Mouse (Mus musculus): ENCODE results near the gene Smtnl2.
A peak's percentile ranks its signal among the peaks of the same experiment; 100 is the strongest.
"Not testable (repeated sequence)": the region's sequence is repeated elsewhere in the genome, so short reads cannot be mapped to it uniquely, and the experiment has no call there.

The Smtnl2 gene

GRCm38 (mm10) chr11:72361385-72362346 is 49.8 kb downstream of the Smtnl2 start:
- DNase-seq (ENCODE audit: low spot score in 2 of 2): peak; percentile 86

- peak in 1 of 2 experiments; percentile 71 for DNase-seq (ENCODE audit: low spot score in 2 of 2)
Measured at GRCm38 (mm10) chr11:72354971-72355728, 56.4 kb downstream of the Smtnl2 start.

- no peak for DNase-seq (ENCODE audit: low spot score in 2 of 2)
Measured at GRCm38 (mm10) chr11:72353186-72353585, 58.3 kb downstream of the Smtnl2 start.

GRCm38 (mm10) chr11:72352272-72352671 is 59.2 kb downstream of the Smtnl2 start:
- no peak for DNase-seq (ENCODE audit: low spot score in 2 of 2)

GRCm38 (mm10) chr11:72349652-72350051 is 61.9 kb downstream of the Smtnl2 start:
- no peak for DNase-seq (ENCODE audit: low spot score in 2 of 2)

GRCm38 (mm10) chr11:72349016-72349415 is 62.5 kb downstream of the Smtnl2 start:
- DNase-seq (ENCODE audit: low spot score in 2 of 2): peak in 1 of 2 experiments; percentile 38

GRCm38 (mm10) chr11:72348563-72348962 is 63.0 kb downstream of the Smtnl2 start:
- no peak for DNase-seq (ENCODE audit: low spot score in 2 of 2)

GRCm38 (mm10) chr11:72344486-72344885 is 67.0 kb downstream of the Smtnl2 start:
- DNase-seq (ENCODE audit: low spot score in 2 of 2): no peak

- DNase-seq (ENCODE audit: low spot score in 2 of 2): peak; percentile 50 to 71
Measured at GRCm38 (mm10) chr11:72343904-72344303, 67.6 kb downstream of the Smtnl2 start.

- not testable (repeated sequence) for DNase-seq (ENCODE audit: low spot score in 2 of 2)
Measured at GRCm38 (mm10) chr11:72343238-72343625, 68.3 kb downstream of the Smtnl2 start.

GRCm38 (mm10) chr11:72342549-72343237 is 68.8 kb downstream of the Smtnl2 start:
- peak; percentile 75 to 77 for DNase-seq (ENCODE audit: low spot score in 2 of 2)

- no peak for DNase-seq (ENCODE audit: low spot score in 2 of 2)
Measured at GRCm38 (mm10) chr11:72339716-72340115, 71.8 kb downstream of the Smtnl2 start.

All from right cerebral cortex, postnatal 10 days (tissue).